Mouse (Mus musculus) intestine, embryonic 14.5 days (tissue): Measurements from ENCODE around the gene Mgat4a. TPM values are rescaled to one million over a fixed set of nuclear protein-coding genes. Genes with fewer than 3 reads are reported as not detected.

Experiments
- ATAC-seq: fragments of 200-750 bp; cut with Nextera tagmentation; replicated peaks from 2 replicates; pipeline ENCODE4 v1.8.0; 2017; ENCODE audit warnings: low read depth, moderate number of reproducible peaks, moderate TSS enrichment, moderate library complexity; ENCODE audit not compliant: low FRiP score, low TSS enrichment
- DNase-seq: peaks from one replicate; pipeline ENCODE4 v3.0.0-alpha.2; 2018; ENCODE audit warnings: low spot score
- H3K27ac ChIP-seq: fragments of 300-500 bp; sonication (generic); 2 replicates; pipeline ENCODE4 v1.5.1; 2014; ENCODE audit warnings: low read depth, mild to moderate bottlenecking, control low read depth
- H3K27me3 ChIP-seq: fragments of 300-500 bp; sonication (generic); replicated peaks from 2 replicates; pipeline ENCODE4 v1.6.1; 2014; ENCODE audit warnings: low read length, control low read depth; ENCODE audit not compliant: control insufficient read depth, insufficient read depth
- H3K36me3 ChIP-seq: fragments of 300-500 bp; sonication (generic); 2 replicates; pipeline ENCODE4 v1.6.1; 2014; ENCODE audit warnings: low read length, control low read depth; ENCODE audit not compliant: control insufficient read depth, insufficient read depth
- H3K4me1 ChIP-seq: fragments of 300-500 bp; sonication (generic); replicated peaks from 2 replicates; pipeline ENCODE4 v1.6.1; 2014; ENCODE audit warnings: low read length, control low read depth, mixed read lengths; ENCODE audit not compliant: control insufficient read depth, insufficient read depth
- H3K4me2 ChIP-seq: fragments of 300-500 bp; sonication (generic); 2 replicates; pipeline ENCODE4 v1.6.1; 2014; ENCODE audit warnings: low read length
- H3K4me3 ChIP-seq: fragments of 300-500 bp; sonication (generic); 2 replicates; pipeline ENCODE4 v1.5.1; 2014; ENCODE audit warnings: low read depth, low read length, control low read depth, mixed read lengths
- H3K9ac ChIP-seq: fragments of 300-500 bp; sonication (generic); 2 replicates; pipeline ENCODE4 v1.6.1; 2014; ENCODE audit warnings: mild to moderate bottlenecking, low read length
- H3K9me3 ChIP-seq: fragments of 300-500 bp; sonication (generic); 2 replicates; pipeline ENCODE4 v1.6.1; 2016; ENCODE audit warnings: low read length, control low read depth; ENCODE audit not compliant: control insufficient read depth
- WGBS: fragments of 180-500 bp; shearing (Covaris S2); extraction: QIAGEN DNeasy Blood & Tissue Kit; methylation state at CpG from one replicate; pipeline ENCODE4 v1.1.7; 2014; 5-methylcytosine and 5-hydroxymethylcytosine counted together
- polyA plus RNA-seq: library from polyadenylated mRNA; unstranded; fragments of >200 nt; fragmentation: Nextera tagmentation; extraction: Ambion mirVana; gene quantifications from 2 replicates; pipeline ENCODE4 v1.2.1, GENCODE M21; 2014

The Mgat4a gene
- polyA plus RNA-seq, 1 experiment from 2014 or later, result 34.6 TPM

DNA sequence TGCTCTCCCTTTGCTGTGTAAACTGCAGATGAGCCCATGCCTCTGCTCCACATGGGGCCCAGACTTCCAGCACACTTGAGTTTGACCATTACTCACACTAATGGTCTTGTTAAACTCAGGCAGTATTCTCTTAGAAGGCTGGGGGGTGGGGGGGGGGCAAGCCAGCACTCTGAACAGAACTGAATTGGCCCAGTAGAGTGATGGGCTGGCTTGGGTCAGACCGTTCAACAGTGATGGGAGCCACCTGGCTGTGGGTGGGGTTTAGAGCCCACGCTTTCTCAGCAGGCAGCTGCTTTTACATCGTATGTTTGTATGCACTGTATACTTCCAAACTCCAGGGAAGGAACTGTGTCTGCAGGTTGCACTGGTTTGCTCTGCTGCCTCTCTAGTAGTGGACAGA, 141.9 kb downstream of the Mgat4a start:
- WGBS, result 25% methylated on average over 3 of the region's 3 CpGs
- Histone ChIP-seq H3K4me3 (no peak overlapping the region), H3K9me3 (no peaks in the 10 kb centered on the region), H3K27ac (no peak overlapping the region), H3K4me1 (peaks cover 14% of the 10 kb centered on the region), H3K4me2 (no peak overlapping the region), H3K9ac (no peak overlapping the region), H3K27me3 (no peaks in the 10 kb centered on the region), H3K36me3 (no peaks in the 10 kb centered on the region; the same call in 1 of the 2 replicates)
- peak; percentile 59 for DNase-seq
- ATAC-seq, result peak; percentile 75

DNA sequence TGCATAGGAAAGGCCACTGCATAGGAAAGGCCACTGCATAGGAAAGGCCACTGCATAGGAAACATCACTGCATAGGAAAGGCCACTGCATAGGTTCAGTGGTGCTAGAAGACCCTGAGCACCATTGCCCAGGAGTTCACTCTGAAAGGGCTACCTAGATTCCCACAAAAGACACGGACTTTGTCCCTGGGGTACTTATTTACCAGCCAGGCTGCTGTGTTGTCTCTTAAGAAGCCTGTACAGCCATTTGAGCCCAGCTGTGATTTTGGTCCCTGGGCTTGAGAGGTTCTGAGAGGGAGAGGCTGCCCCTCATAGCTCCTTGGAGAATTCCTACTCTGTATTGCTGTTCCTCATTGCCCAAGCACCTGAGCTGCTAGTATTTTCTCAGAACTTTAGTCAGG, 144.3 kb downstream of the Mgat4a start:
- 76% methylated on average over 1 of the region's 1 CpGs for WGBS
- no peak for ATAC-seq

DNA sequence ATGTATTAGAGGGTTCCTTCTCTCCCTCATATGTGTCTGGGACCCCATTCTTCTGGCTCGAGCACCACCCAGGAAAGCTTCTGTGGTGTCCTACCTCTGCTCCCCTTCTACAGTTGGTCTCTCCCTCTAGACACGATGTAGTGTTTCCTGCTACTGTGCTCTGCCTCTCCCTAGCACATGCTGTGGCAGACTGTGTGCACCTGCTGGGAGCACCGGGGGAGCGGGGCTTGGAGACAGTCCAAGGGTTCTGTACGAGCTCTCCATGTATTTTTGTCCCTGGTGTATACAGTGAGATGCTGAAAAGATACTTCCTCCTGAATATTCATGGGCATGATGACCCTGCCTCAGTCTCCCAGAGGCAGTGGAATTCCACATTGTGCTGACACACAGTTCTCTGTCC, 147.6 kb downstream of the Mgat4a start:
- no peak overlapping the region for H3K4me3 ChIP-seq
- 84% methylated on average over 5 of the region's 5 CpGs for WGBS
- ATAC-seq, result no peak
- no peaks in the 10 kb centered on the region for H3K4me1 ChIP-seq
- no peak overlapping the region for H3K27ac ChIP-seq
- DNase-seq, result no peak
- no peak overlapping the region for H3K9ac ChIP-seq
- H3K36me3 ChIP-seq, result peaks cover 6% of the 10 kb centered on the region; the same call in 1 of the 2 replicates
- no peaks in the 10 kb centered on the region for H3K9me3 ChIP-seq
- no peaks in the 10 kb centered on the region for H3K27me3 ChIP-seq
- H3K4me2 ChIP-seq, result no peak overlapping the region

More for the DNA sequence above, 144.3 kb downstream of the Mgat4a start:
- H3K4me1 ChIP-seq, result peaks cover 14% of the 10 kb centered on the region
- H3K27me3 ChIP-seq, result no peaks in the 10 kb centered on the region
- H3K27ac ChIP-seq, result no peak overlapping the region
- DNase-seq, result no peak
- no peak overlapping the region for H3K4me3 ChIP-seq
- no peaks in the 10 kb centered on the region for H3K9me3 ChIP-seq
- H3K4me2 ChIP-seq, result no peak overlapping the region
- H3K36me3 ChIP-seq, result peaks cover 6% of the 10 kb centered on the region; the same call in 1 of the 2 replicates
- no peak overlapping the region for H3K9ac ChIP-seq

Other genes starting within 250 kb of the Mgat4a start
- gene Inpp4a, start 241.2 kb downstream of the Mgat4a start, polyA plus RNA-seq, result 14.1 and 16.2 TPM in 2 replicates
- gene Coa5, start 110.9 kb downstream of the Mgat4a start, polyA plus RNA-seq, result 53.6 and 60.3 TPM in 2 replicates
- gene Unc50, start 110.9 kb downstream of the Mgat4a start, polyA plus RNA-seq, result 133 and 149 TPM in 2 replicates
- 11.8 and 12.6 TPM in 2 replicates for gene 2010300C02Rik, start 179.1 kb upstream of the Mgat4a start, polyA plus RNA-seq